Mouse (Mus musculus) hindbrain, embryonic 12.5 days (tissue): ENCODE measurements around the gene Prkg1. TPM values are rescaled to one million over a fixed set of nuclear protein-coding genes. Genes with fewer than 3 reads are reported as not detected.
A peak's percentile ranks its signal among the peaks of the same experiment; 100 is the strongest.
"Not testable (repeated sequence)": the region's sequence is repeated elsewhere in the genome, so short reads cannot be mapped to it uniquely, and the experiment has no call there.

ENCODE experiments used
- ATAC-seq: fragments of 200-750 bp; cut with Nextera tagmentation; 2 replicates; pipeline ENCODE4 v1.8.0; 2017; ENCODE audit warnings: moderate TSS enrichment; ENCODE audit not compliant: low FRiP score
- H3K27ac ChIP-seq: fragments of 300-500 bp; sonication (generic); 2 replicates; pipeline ENCODE4 v1.5.1; 2016; ENCODE audit warnings: mild to moderate bottlenecking
- H3K27me3 ChIP-seq: fragments of 300-500 bp; sonication (generic); 2 replicates; pipeline ENCODE4 v1.6.1; 2016; ENCODE audit warnings: mild to moderate bottlenecking
- H3K36me3 ChIP-seq: fragments of 300-500 bp; sonication (generic); 2 replicates; pipeline ENCODE4 v1.6.1; 2016; ENCODE audit warnings: mild to moderate bottlenecking
- H3K4me1 ChIP-seq: fragments of 300-500 bp; sonication (generic); 2 replicates; pipeline ENCODE4 v1.6.1; 2016
- H3K4me2 ChIP-seq: fragments of 300-500 bp; sonication (generic); replicated peaks from 2 replicates; pipeline ENCODE4 v1.6.1; 2016; ENCODE audit warnings: mild to moderate bottlenecking
- H3K4me3 ChIP-seq: fragments of 300-500 bp; sonication (generic); 2 replicates; pipeline ENCODE4 v1.5.1; 2016; ENCODE audit warnings: mild to moderate bottlenecking
- H3K9ac ChIP-seq: fragments of 300-500 bp; sonication (generic); 2 replicates; pipeline ENCODE4 v1.6.1; 2016; ENCODE audit warnings: mild to moderate bottlenecking, moderate library complexity
- H3K9me3 ChIP-seq: fragments of 300-500 bp; sonication (generic); replicated peaks from 2 replicates; pipeline ENCODE4 v1.6.1; 2016; ENCODE audit warnings: mild to moderate bottlenecking
- WGBS: fragments of 180-500 bp; shearing (Covaris S2); methylation state at CpG from one replicate; pipeline ENCODE4 v1.1.7; 2016; 5-methylcytosine and 5-hydroxymethylcytosine counted together
- polyA plus RNA-seq: library from polyadenylated mRNA; unstranded; fragments of >200 nt; fragmentation: Nextera tagmentation; extraction: Ambion mirVana; gene quantifications from 2 replicates; pipeline ENCODE4 v1.2.1, GENCODE M21; 2016

Gene Prkg1
- polyA plus RNA-seq, 1 experiment from 2014 or later, result 9.2 TPM

DNA sequence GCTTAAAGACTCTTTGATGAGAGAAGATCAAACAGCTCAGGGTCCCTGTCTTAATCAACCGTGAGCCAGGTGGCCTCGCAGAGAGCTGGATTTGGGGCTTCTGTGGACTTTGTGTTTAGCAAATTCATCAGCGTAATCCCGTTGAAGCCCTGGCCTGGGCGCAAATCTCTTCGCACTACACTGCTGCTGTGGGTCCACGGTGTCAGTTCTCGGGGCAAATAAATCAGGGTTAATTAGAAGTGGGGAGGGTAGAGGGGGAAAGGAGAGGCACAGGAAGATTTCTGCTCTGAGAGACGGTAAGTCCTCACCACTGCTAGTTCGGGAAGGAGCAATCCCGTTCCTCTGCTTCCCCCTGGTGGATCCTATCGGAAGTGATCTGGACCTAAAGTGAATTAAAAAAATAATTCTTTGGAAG is 1210.4 kb downstream of the Prkg1 start:
- WGBS, result 3% methylated on average over 12 of the region's 12 CpGs
- H3K4me1 ChIP-seq, result peaks cover 13% of the 10 kb centered on the region
- ATAC-seq, result peak; percentile 53
- H3K9ac ChIP-seq, result peak overlapping the region; percentile 41
- peaks cover 25% of the 10 kb centered on the region for H3K27me3 ChIP-seq
- H3K4me3 ChIP-seq, result peak overlapping the region; percentile 21; the same call in 1 of the 2 replicates
- H3K27ac ChIP-seq, result no peak overlapping the region
- H3K36me3 ChIP-seq, result no peaks in the 10 kb centered on the region
- H3K9me3 ChIP-seq, result no peaks in the 10 kb centered on the region
- peak overlapping the region; percentile 57 for H3K4me2 ChIP-seq

DNA sequence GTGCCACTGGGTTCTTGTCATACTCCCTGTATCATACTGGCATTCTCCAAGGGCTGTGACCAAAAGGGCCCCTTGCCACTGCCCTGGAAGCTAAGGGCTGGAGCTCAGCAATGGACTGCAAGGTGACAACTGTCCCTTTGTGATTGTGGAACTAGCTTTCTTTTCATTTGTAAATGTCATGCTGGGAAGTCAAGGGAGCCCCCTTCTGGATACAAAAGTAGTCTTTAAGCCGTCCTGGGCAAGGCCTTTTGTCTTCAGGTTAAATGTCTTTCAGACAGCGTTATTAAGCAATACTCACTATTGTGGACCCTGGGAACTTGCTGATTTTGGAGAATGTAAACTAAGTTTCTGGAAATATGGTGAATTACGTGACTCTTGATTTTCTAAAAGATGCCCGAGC is 1211.1 kb downstream of the Prkg1 start:
- H3K9me3 ChIP-seq, result no peaks in the 10 kb centered on the region
- ATAC-seq, result no peak
- no peaks in the 10 kb centered on the region for H3K36me3 ChIP-seq
- H3K27ac ChIP-seq, result no peak overlapping the region
- peaks cover 32% of the 10 kb centered on the region for H3K27me3 ChIP-seq
- H3K4me2 ChIP-seq, result no peak overlapping the region
- no peak overlapping the region for H3K4me3 ChIP-seq
- no peak overlapping the region for H3K9ac ChIP-seq
- 10% methylated on average over 4 of the region's 4 CpGs for WGBS
- peaks cover 20% of the 10 kb centered on the region for H3K4me1 ChIP-seq

DNA sequence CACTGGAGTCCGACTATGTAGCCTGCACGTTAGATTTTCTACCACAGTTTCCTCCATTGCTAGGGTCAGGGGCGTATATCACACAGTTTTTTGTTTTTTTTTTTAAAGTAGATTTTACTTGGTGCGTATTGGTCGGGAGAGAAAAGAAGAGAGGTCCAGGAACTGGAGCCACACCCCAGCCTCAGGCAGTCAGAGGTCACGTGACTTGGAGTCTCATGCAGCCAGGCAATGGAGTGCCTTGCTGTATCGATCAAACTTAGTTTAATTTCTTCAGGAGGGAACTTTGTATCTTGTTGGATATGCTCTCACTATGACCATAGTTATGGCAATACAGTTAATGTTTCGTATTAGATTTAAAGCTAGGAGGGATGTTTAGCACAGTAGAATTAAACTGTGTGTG is 1212.6 kb downstream of the Prkg1 start:
- H3K4me1 ChIP-seq, result peaks cover 20% of the 10 kb centered on the region
- H3K9ac ChIP-seq, result no peak overlapping the region
- H3K27ac ChIP-seq, result no peak overlapping the region
- ATAC-seq, result no peak
- no peak overlapping the region for H3K4me3 ChIP-seq
- 62% methylated on average over 8 of the region's 8 CpGs for WGBS
- H3K36me3 ChIP-seq, result no peaks in the 10 kb centered on the region
- H3K4me2 ChIP-seq, result no peak overlapping the region
- H3K9me3 ChIP-seq, result no peaks in the 10 kb centered on the region
- H3K27me3 ChIP-seq, result peaks cover 47% of the 10 kb centered on the region

DNA sequence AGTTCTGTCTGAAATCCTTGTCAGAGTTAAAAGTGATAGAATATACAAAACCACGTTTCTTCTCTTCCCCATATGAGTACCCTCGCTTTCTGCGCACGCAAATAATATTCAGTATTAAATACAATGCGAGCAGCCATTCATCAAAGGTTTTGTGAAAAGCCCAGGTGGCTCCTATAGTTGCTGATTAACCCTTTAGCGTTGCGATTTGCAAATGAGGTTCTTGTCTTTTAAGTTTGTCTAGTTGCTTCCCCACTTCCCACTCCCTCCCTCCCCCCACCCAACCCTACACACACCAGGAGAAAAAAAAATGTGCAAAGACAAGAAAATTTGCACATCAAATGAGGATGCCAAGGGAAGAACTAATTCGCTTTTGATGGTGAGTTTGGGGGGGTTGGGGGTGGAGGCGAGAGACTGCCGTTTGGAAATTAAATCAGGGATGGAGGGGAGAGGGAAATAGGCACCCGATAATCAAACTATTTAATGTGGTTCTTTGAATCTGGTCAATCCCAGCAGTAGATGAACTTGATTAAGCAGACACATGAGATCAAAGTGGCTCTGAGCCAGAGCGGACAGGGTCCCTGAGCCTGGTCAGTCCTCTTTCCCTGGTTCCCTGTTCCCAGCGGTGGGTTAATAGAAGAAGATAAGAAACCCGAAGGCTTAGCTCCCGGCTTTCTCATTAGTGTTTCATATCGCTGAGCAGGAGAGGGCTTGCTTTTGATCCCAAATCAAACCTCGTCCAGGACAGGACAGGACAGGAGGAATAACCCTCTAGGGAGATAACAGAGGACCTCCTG is 1214.8 kb downstream of the Prkg1 start:
- no peak overlapping the region for H3K9ac ChIP-seq
- H3K4me3 ChIP-seq, result peak overlapping the region; percentile 33
- WGBS, result under 1% methylated on average over 17 of the region's 17 CpGs
- ATAC-seq, result no peak
- no peaks in the 10 kb centered on the region for H3K36me3 ChIP-seq
- no peaks in the 10 kb centered on the region for H3K9me3 ChIP-seq
- no peak overlapping the region for H3K27ac ChIP-seq
- peaks cover 67% of the 10 kb centered on the region for H3K27me3 ChIP-seq
- peaks cover 20% of the 10 kb centered on the region for H3K4me1 ChIP-seq
- H3K4me2 ChIP-seq, result peak overlapping the region; percentile 60

DNA sequence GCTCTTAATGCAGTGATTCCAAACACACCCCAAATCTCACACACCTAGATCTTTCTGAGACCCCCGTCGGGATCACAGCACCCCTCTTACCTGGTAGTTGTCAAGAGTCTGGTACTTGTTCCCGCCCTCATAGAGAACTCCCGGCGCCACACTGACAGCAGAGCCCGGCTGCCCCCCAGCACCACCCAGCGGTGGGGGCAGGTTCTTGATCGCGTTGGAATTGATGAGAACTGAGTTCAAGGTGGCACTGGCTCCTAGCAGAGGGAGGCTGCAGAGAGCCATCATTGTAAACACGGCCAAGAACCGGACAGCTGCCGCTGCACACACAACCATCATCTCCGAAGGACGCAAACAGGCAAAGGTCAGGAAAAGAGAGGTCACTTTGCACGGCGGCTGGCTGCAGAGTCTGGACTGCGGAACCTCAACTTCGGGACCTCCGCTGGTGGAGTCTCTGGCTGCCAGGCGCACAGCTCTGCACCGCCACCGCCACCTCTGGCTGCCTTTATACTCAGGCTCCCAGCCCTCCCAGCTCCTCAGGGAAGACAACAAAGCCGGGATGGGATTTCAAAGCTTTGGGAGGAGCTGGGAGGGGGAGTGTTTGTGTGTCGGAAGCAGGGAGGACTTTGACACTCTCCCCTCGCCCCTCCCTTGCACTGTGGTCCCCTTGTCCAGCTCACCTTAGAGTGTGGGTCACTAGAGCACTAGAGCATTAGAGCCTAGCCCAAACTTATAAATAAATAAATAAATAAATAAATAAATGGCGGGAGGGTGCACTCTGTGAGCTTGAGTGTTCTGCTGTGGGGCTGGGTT is 1215.6 kb downstream of the Prkg1 start, which contains the start of gene Dkk1:
Gene Dkk1, minus strand, starts transcription at position 622 of the 810 bp plus-strand sequence.
- Histone ChIP-seq H3K9me3 (no peaks in the 10 kb centered on the region), H3K27me3 (peaks cover 68% of the 10 kb centered on the region), H3K4me1 (peaks cover 17% of the 10 kb centered on the region), H3K9ac (peak within 1 kb of the TSS; percentile 27; the same call in 1 of the 2 replicates), H3K27ac (no peak within 1 kb of the TSS), H3K4me3 (peak within 1 kb of the TSS; percentile 33), H3K4me2 (peak within 1 kb of the TSS; percentile 60), H3K36me3 (no peaks in the 10 kb centered on the region)
- WGBS, result under 1% methylated on average over 26 of the region's 26 CpGs
- ATAC-seq, result peak; percentile 75

DNA sequence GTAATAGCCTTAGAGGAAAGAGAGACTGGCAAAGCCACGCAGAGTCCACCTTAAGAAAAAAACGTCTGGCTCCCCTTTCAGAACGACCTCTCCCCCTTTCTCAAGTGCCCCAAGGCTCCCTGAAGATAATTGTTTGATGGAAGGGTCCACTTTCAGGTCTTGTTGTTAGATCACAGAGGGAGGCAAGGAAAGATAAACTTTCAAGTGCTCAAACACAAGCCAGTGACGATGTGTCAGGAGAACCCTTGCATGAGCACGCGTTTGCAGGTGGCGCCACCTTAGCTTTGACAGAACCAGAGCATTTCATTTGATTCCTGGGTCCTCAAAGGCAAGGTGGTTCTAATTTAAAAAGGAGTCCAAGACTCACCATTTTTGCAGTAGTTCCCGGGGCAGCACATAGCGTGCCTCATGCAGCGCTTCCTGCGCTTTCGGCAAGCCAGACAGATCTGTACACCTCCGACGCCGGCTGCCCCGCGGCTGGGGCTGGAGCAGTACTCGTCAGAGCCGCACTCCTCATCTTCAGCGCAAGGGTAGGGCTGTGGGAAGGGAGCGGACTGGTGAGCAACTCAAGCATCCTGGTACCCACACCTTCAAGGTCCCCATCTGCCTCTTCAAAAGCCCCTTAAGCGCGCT is 1216.3 kb downstream of the Prkg1 start:
- H3K4me3 ChIP-seq, result peak overlapping the region; percentile 33
- no peak overlapping the region for H3K27ac ChIP-seq
- peak overlapping the region; percentile 60 for H3K4me2 ChIP-seq
- under 1% methylated on average over 23 of the region's 23 CpGs for WGBS
- ATAC-seq, result peak; percentile 42; the same call in 1 of the 2 replicates
- no peak overlapping the region for H3K9ac ChIP-seq
- H3K27me3 ChIP-seq, result peaks cover 66% of the 10 kb centered on the region
- H3K36me3 ChIP-seq, result no peaks in the 10 kb centered on the region
- H3K9me3 ChIP-seq, result no peaks in the 10 kb centered on the region
- H3K4me1 ChIP-seq, result peaks cover 15% of the 10 kb centered on the region

DNA sequence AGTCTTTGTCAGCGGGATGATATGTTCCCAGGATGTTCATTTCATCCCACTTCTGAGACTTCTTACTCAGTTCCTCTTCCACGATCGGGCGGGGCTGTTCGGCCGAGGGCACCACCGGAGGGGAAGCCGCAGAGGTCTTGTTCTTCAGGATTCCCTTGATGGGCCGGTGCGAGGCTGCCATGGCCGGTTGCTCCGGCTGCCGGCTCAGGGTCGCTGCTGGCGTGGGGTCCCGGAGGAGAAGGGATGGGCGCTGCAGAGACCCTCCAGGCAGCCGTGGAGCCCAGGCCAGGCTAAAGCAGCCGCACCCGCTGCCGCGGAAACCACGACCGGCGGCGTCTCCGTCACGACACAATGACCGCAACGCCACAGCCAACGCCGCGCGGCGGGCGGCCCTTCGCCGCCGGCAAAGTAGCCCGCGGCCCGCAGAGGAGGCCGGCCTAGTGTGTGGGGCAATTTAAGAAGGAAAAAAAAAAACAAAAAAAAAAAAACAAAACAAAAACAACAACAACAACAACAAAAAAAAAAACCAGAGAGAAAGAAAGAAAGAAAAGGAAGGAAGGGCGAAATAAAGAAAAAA is 1225.4 kb downstream of the Prkg1 start:
- H3K9ac ChIP-seq, result peak overlapping the region; percentile 45; the same call in 1 of the 2 replicates
- not testable (repeated sequence) for ATAC-seq

DNA sequence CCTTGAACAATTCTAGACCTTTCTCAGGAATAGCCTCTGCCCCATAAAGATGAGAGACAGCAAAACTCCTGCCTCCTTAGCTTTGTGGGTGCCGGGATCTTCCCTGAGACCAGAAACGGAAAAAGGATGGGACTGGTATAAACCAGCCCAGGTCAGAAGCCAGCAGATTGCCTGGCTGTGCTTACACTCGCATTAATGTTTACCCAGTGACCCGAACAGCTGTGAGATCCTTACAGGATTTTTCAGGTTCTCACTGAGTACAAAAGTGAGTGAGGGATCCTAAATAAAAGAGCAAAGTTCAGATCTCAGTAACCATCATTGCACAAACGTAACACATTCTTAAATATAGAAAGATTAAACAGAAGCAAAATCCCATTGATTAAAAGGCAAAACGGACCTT is 1248.1 kb downstream of the Prkg1 start:
- Histone ChIP-seq H3K4me1 (no peaks in the 10 kb centered on the region), H3K27me3 (no peaks in the 10 kb centered on the region), H3K4me2 (no peak overlapping the region), H3K9ac (no peak overlapping the region), H3K36me3 (no peaks in the 10 kb centered on the region), H3K9me3 (no peaks in the 10 kb centered on the region), H3K27ac (no peak overlapping the region), H3K4me3 (no peak overlapping the region)
- no peak for ATAC-seq
- WGBS, result 80% methylated on average over 6 of the region's 6 CpGs

More for the DNA sequence above, 1225.4 kb downstream of the Prkg1 start:
- H3K9me3 ChIP-seq, H3K4me1 ChIP-seq, H3K36me3 ChIP-seq, H3K27ac ChIP-seq: not testable (repeated sequence)
- Histone ChIP-seq H3K4me2 (peak overlapping the region; percentile 64), H3K4me3 (peak overlapping the region; percentile 44), H3K27me3 (peaks cover 19% of the 10 kb centered on the region)
- WGBS, result 2% methylated on average over 44 of the region's 44 CpGs

Other genes with a start within 250 kb of the Prkg1 start
- gene A1cf, start 103.7 kb upstream of the Prkg1 start, polyA plus RNA-seq, result not detected in 2 replicates